Mouse (Mus musculus) forebrain, embryonic 11.5 days (tissue): Measurements from ENCODE around the gene Lrit3. TPM values are rescaled to one million over a fixed set of nuclear protein-coding genes. Genes with fewer than 3 reads are reported as not detected.

ENCODE experiments used
- ATAC-seq: fragments of 200-750 bp; cut with Nextera tagmentation; replicated peaks from 2 replicates; pipeline ENCODE4 v1.8.0; 2017; ENCODE audit warnings: moderate TSS enrichment; ENCODE audit not compliant: low FRiP score
- DNase-seq: peaks from one replicate; pipeline ENCODE4 v3.0.0-alpha.2; 2017; ENCODE audit warnings: low spot score
- H3K27ac ChIP-seq: fragments of 300-500 bp; sonication (generic); 2 replicates; pipeline ENCODE4 v1.5.1; 2014; ENCODE audit warnings: low read depth, low read length
- H3K27me3 ChIP-seq: fragments of 300-500 bp; sonication (generic); 2 replicates; pipeline ENCODE4 v1.6.1; 2014; ENCODE audit warnings: mild to moderate bottlenecking, low read length, mixed read lengths; ENCODE audit not compliant: control insufficient read depth, insufficient read depth
- H3K36me3 ChIP-seq: fragments of 300-500 bp; sonication (generic); 2 replicates; pipeline ENCODE4 v1.6.1; 2014; ENCODE audit warnings: mild to moderate bottlenecking, low read length, moderate library complexity, mixed read lengths; ENCODE audit not compliant: control insufficient read depth, insufficient read depth
- H3K4me1 ChIP-seq: fragments of 300-500 bp; sonication (generic); replicated peaks from 2 replicates; pipeline ENCODE4 v1.6.1; 2014; ENCODE audit warnings: low read length, mixed read lengths; ENCODE audit not compliant: control insufficient read depth, insufficient read depth
- H3K4me2 ChIP-seq: fragments of 300-500 bp; sonication (generic); 2 replicates; pipeline ENCODE4 v1.6.1; 2014; ENCODE audit warnings: low read depth, mild to moderate bottlenecking, low read length, moderate library complexity, mixed read lengths; ENCODE audit not compliant: severe bottlenecking
- H3K4me3 ChIP-seq: fragments of 300-500 bp; sonication (generic); 2 replicates; pipeline ENCODE4 v1.5.1; 2014; ENCODE audit warnings: low read depth, low read length
- H3K9ac ChIP-seq: fragments of 300-500 bp; sonication (generic); 2 replicates; pipeline ENCODE4 v1.6.1; 2014; ENCODE audit warnings: low read length
- H3K9me3 ChIP-seq: fragments of 300-500 bp; sonication (generic); 2 replicates; pipeline ENCODE4 v1.6.1; 2016; ENCODE audit warnings: low read length, mixed read lengths; ENCODE audit not compliant: control insufficient read depth
- WGBS: fragments of 180-500 bp; shearing (Covaris S2); extraction: QIAGEN DNeasy Blood & Tissue Kit; methylation state at CpG from one replicate; pipeline ENCODE4 v1.1.7; 2014; 5-methylcytosine and 5-hydroxymethylcytosine counted together
- polyA plus RNA-seq: library from polyadenylated mRNA; unstranded; fragments of >200 nt; fragmentation: Nextera tagmentation; extraction: Ambion mirVana; gene quantifications from 2 replicates; pipeline ENCODE4 v1.2.1, GENCODE M21; 2014

Lrit3 gene
- polyA plus RNA-seq, 1 experiment from 2014 or later: not detected

DNA sequence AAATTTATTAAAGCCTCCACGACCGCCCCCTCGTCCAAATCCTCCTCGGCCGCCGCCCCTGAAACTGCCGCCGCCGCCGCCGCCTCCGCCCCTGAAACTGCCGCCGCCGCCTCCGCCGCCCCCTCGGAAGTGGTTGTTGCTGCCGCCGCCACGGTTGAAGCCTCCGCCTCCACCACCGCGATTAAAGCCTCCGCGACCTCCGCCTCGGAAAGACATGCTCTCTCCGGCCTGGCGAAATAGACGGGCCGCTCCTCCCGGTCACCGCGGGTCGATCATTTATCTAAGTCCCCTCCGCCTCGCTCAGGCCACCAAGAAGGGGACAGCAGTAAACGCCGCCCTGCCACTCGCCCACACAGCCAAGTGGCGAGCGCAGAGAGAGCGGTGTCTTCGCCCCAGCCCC lies 26.8 kb upstream of the Lrit3 start:
- Histone ChIP-seq H3K4me1 (peaks cover 5% of the 10 kb centered on the region; the same call in 1 of the 2 replicates), H3K27me3 (no peaks in the 10 kb centered on the region), H3K9ac (peak overlapping the region; percentile 76), H3K27ac (peak overlapping the region; percentile 81), H3K36me3 (no peaks in the 10 kb centered on the region; the same call in 1 of the 2 replicates), H3K4me3 (peak overlapping the region; percentile 88), H3K9me3 (no peaks in the 10 kb centered on the region), H3K4me2 (peak overlapping the region; percentile 70)
- ATAC-seq: no peak
- 1% methylated on average over 41 of the region's 45 CpGs for WGBS
- DNase-seq: no peak

GRCm38 (mm10) chr3:129827691-129828090 lies 23.9 kb upstream of the Lrit3 start:
- H3K4me1 ChIP-seq: peaks cover 5% of the 10 kb centered on the region; the same call in 1 of the 2 replicates
- peaks cover 3% of the 10 kb centered on the region; the same call in 1 of the 2 replicates for H3K36me3 ChIP-seq
- WGBS: 94% methylated on average over 5 of the region's 5 CpGs
- H3K4me2 ChIP-seq: no peak overlapping the region
- DNase-seq: no peak
- H3K9ac ChIP-seq: no peak overlapping the region
- H3K27ac ChIP-seq: no peak overlapping the region
- H3K27me3 ChIP-seq: no peaks in the 10 kb centered on the region
- H3K4me3 ChIP-seq: no peak overlapping the region
- ATAC-seq: no peak
- no peaks in the 10 kb centered on the region for H3K9me3 ChIP-seq

DNA sequence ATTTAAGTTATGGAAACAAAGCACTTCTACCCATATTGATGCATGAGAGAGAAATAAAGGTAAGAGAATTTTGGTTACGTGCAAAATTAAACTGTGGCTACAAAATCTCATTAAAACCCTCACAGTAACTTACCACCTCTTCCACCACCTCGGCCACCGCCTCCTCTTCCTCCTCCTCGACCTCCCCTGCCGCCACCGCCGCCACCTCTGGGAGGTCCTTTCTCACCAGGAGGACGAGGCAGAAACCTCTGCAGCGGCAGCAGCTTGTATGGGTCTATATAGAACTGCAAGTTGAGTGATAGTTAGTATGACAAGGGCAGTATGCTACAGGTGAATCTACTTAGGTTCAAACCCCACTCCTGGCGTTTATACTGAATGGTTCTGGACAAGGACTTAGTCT lies 22.9 kb upstream of the Lrit3 start:
- H3K9ac ChIP-seq: no peak overlapping the region
- H3K4me2 ChIP-seq: no peak overlapping the region
- DNase-seq: no peak
- peaks cover 3% of the 10 kb centered on the region; the same call in 1 of the 2 replicates for H3K36me3 ChIP-seq
- ATAC-seq: no peak
- peaks cover 6% of the 10 kb centered on the region; the same call in 1 of the 2 replicates for H3K4me1 ChIP-seq
- no peak overlapping the region for H3K27ac ChIP-seq
- WGBS: 92% methylated on average over 10 of the region's 10 CpGs
- H3K9me3 ChIP-seq: no peaks in the 10 kb centered on the region
- H3K4me3 ChIP-seq: no peak overlapping the region
- no peaks in the 10 kb centered on the region for H3K27me3 ChIP-seq

GRCm38 (mm10) chr3:129824891-129825290 lies 21.1 kb upstream of the Lrit3 start:
- Histone ChIP-seq H3K36me3 (peaks cover 3% of the 10 kb centered on the region; the same call in 1 of the 2 replicates), H3K4me1 (peaks cover 6% of the 10 kb centered on the region; the same call in 1 of the 2 replicates), H3K4me2 (no peak overlapping the region), H3K4me3 (no peak overlapping the region), H3K9ac (no peak overlapping the region), H3K27ac (no peak overlapping the region), H3K9me3 (no peaks in the 10 kb centered on the region), H3K27me3 (no peaks in the 10 kb centered on the region)
- ATAC-seq (no peak), DNase-seq (no peak)
- WGBS: 94% methylated on average over 10 of the region's 10 CpGs

DNA sequence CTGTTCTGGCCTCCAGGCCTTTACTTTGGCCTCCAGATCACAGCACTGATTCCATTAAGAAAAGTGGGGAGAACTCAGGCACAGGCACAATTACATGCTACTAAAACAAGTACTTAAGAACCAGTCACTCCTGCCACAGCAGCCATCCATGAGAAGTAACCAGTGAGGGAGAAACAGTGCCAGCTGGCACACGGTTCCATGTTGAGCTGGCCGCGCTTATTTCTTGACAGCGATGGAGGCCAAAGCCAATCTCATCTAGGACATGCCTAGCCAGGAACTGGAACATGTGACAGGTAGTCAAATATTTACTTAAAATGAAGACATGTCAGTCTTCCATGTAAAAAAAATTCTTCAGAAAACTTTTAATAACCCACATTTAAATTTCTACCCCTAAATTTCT lies 20.3 kb upstream of the Lrit3 start:
- Histone ChIP-seq H3K4me2 (no peak overlapping the region), H3K4me1 (peaks cover 2% of the 10 kb centered on the region; the same call in 1 of the 2 replicates), H3K36me3 (peaks cover 3% of the 10 kb centered on the region; the same call in 1 of the 2 replicates), H3K9ac (no peak overlapping the region), H3K4me3 (no peak overlapping the region), H3K27me3 (no peaks in the 10 kb centered on the region), H3K9me3 (no peaks in the 10 kb centered on the region), H3K27ac (no peak overlapping the region)
- WGBS: 92% methylated on average over 4 of the region's 4 CpGs
- no peak for ATAC-seq
- DNase-seq: no peak

DNA sequence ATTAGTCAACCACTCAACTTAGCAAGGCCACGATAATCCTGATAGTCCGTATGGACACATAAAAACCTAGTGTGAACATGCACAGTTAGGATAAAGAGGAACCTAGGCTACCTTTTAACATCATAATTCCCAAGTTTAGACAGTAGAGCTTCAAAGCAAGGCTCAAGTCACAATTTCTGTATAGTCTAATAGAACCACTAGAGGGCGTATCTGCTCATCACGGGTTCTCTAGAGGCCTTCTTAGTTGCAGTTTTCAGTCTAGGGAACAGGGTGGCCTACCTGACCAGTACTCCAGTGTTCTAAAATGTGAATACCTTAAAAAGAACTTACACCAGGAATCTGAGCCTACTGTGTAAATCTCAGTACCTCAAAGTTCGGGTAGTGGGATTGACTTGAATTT lies 19.5 kb upstream of the Lrit3 start:
- Histone ChIP-seq H3K27ac (no peak overlapping the region), H3K4me2 (no peak overlapping the region), H3K36me3 (peaks cover 3% of the 10 kb centered on the region; the same call in 1 of the 2 replicates), H3K9ac (no peak overlapping the region), H3K4me1 (peaks cover 2% of the 10 kb centered on the region; the same call in 1 of the 2 replicates), H3K9me3 (no peaks in the 10 kb centered on the region), H3K27me3 (no peaks in the 10 kb centered on the region), H3K4me3 (no peak overlapping the region)
- DNase-seq (no peak), ATAC-seq (no peak)
- 58% methylated on average over 5 of the region's 5 CpGs for WGBS

DNA sequence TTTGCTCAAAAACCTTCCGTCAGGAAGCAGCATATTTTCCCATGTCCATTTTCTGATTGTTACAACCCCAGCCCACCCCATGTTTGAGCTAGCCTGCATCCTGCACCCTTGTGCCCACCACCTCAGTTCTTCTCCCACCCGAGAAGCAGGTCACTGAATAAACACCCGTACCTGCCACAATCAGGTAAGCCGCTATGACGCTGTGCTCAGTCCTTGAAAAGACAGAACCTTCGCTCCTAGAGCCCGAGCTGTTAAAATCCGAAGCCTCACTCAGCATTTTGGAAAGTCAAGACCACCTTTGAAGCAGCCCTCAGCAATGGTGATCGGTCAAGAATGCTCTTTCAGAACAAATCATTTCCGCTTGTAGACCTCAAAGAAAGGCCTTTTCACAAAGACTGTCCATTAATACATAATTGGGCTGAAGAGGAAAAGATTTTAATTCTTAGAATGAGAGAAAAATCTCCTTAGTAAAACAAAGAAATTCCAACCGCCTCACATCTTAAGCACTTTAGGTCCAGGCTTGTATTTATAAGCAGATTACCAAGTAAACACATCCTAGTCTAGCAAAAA lies 18.5 kb upstream of the Lrit3 start, which contains the start of gene Rrh:
Gene Rrh, minus strand, starts transcription at position 382 of the 570 bp plus-strand sequence.
- Histone ChIP-seq H3K9ac (no peak within 1 kb of the TSS), H3K27me3 (no peaks in the 10 kb centered on the region), H3K4me1 (peaks cover 2% of the 10 kb centered on the region; the same call in 1 of the 2 replicates), H3K4me2 (0 out of 2 replicates have a peak within 1 kb of the TSS, but pooled peaks have one; percentile 15), H3K9me3 (no peaks in the 10 kb centered on the region), H3K36me3 (peaks cover 3% of the 10 kb centered on the region; the same call in 1 of the 2 replicates), H3K27ac (no peak within 1 kb of the TSS), H3K4me3 (no peak within 1 kb of the TSS)
- ATAC-seq: peak; percentile 35
- no peak for DNase-seq
- 40% methylated on average over 11 of the region's 11 CpGs for WGBS

DNA sequence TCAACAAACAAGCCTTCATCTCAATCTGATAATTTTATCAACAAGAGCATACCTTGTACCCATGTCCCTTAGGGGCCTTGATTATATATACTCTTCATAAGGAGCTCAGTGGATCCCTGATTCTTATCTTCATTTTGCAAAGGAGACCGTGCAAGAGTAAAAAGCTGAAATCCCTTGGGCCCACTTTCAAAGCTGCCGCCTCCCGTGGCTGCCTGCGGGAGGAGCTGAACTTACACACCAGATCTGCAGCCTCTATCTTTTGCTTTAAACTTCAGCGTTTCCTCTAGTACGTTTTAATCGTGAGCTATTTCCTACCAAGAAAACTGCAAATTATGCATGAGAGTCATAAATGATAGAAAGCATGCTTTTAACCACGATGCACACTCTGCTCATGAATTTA lies 17.9 kb upstream of the Lrit3 start:
- no peak overlapping the region for H3K27ac ChIP-seq
- H3K9me3 ChIP-seq: no peaks in the 10 kb centered on the region
- no peak overlapping the region for H3K4me3 ChIP-seq
- H3K4me2 ChIP-seq: no peak overlapping the region
- ATAC-seq: no peak
- DNase-seq: no peak
- H3K9ac ChIP-seq: no peak overlapping the region
- peaks cover 3% of the 10 kb centered on the region; the same call in 1 of the 2 replicates for H3K36me3 ChIP-seq
- H3K4me1 ChIP-seq: peaks cover 2% of the 10 kb centered on the region; the same call in 1 of the 2 replicates
- 78% methylated on average over 8 of the region's 8 CpGs for WGBS
- no peaks in the 10 kb centered on the region for H3K27me3 ChIP-seq

GRCm38 (mm10) chr3:129820847-129821246 lies 17.0 kb upstream of the Lrit3 start:
- Histone ChIP-seq H3K4me1 (peaks cover 2% of the 10 kb centered on the region; the same call in 1 of the 2 replicates), H3K9ac (no peak overlapping the region), H3K4me2 (no peak overlapping the region), H3K27ac (no peak overlapping the region), H3K27me3 (no peaks in the 10 kb centered on the region), H3K9me3 (no peaks in the 10 kb centered on the region), H3K4me3 (no peak overlapping the region), H3K36me3 (peaks cover 3% of the 10 kb centered on the region; the same call in 1 of the 2 replicates)
- no peak for DNase-seq
- 64% methylated on average over 9 of the region's 9 CpGs for WGBS
- 0 out of 2 replicates have a peak, but pooled peaks have one; percentile 44 for ATAC-seq
